Mouse (Mus musculus): ENCODE measurements around the gene Mat2a. TPM values are rescaled to one million over a fixed set of nuclear protein-coding genes. Genes with fewer than 3 reads are reported as not detected.
"Not testable (repeated sequence)": the region's sequence is repeated elsewhere in the genome, so short reads cannot be mapped to it uniquely, and the experiment has no call there.

Mat2a gene
- 463 and 499 TPM in 2 replicates for polyA plus RNA-seq (2014; fragmentation: Nextera tagmentation; extraction: Ambion mirVana)

DNA sequence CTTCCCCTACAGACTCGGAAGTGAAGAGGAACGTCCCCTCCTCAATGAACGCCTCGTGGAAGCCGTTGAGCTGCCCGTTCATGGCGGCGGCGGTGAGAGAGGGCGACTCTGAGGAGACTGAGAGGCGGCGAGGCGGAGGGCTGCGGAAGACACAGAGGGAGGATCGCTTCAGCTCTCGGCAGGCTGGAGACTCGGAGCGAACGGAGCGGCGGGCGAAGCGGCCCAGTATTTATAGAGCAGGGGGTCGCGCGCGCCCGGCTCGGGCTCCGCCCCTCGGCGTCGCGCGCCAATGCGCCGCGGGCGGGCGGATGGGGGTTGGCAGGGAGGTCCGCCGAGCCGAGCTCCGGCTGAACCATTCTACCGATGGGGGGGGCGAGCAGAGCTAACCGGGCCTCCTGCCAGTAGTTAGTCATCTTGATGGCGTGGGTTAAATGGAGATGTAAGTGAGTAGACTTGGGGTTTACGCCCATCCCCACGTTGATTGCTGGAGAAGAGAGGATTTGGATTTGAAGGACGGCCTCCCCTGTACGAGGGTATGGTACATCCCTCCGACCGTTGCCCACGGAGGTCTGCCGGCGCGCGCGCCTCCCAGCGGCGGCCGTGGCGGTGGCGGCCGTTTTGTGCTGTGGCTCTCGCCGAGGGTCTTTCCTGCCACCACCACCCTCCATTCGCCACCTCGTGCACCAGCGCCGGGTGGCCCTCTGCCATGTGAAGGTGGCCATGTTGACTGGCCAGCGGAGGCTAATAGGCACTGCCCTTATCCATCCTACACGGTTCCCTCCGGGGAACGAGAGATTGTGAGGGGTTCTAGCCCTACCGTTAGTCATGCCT lies at the start of gene Mat2a:
Mat2a (minus strand) TSS at position 204 of the 831 bp plus-strand sequence.
- Histone ChIP-seq H3K4me2 (peak within 1 kb of the TSS; percentile 80), H3K9ac (ENCODE audit: low read length) (peak within 1 kb of the TSS; percentile 99), H3K36me3 (ENCODE audit: control insufficient read depth, insufficient read depth, low read length) (peaks cover 18% of the 10 kb centered on the region), H3K27ac (ENCODE audit: low read depth, low read length) (peak within 1 kb of the TSS; percentile 95), H3K9me3 (ENCODE audit: control insufficient read depth, low read length) (no peaks in the 10 kb centered on the region), H3K4me1 (ENCODE audit: control insufficient read depth, insufficient read depth, low read length) (peaks cover 21% of the 10 kb centered on the region; the same call in 1 of the 2 replicates), H3K27me3 (ENCODE audit: control insufficient read depth, insufficient read depth, low read length) (no peaks in the 10 kb centered on the region), H3K4me3 (ENCODE audit: low read depth, low read length) (peak within 1 kb of the TSS; percentile 96)
- peak; percentile 99 for DNase-seq (ENCODE audit: low spot score, missing footprints)
- WGBS = under 1% methylated on average over 75 of the region's 77 CpGs
- peak; percentile 89 for ATAC-seq (ENCODE audit: low FRiP score)

DNA sequence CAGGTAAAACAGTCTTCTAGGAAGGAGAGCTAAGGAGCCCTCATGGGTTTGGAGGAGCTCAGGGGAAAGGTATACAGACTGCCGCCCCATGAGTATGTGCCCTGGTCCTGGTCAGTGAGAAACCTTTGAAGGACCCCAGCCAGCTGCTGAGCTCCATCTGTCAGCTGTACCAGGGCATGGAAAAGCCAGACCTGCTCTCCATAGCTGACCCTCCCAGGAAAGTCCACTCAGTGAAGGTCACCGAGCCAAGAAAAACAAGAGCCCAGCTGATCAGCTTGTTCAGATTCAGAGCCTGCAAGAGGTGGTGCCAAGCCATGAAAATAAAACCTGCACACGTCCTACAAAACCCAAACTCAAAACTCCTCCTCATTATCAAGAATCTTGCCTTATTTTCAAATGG lies 49.5 kb upstream of the Mat2a start:
- ATAC-seq (ENCODE audit: low FRiP score) = no peak
- WGBS = 78% methylated on average over 3 of the region's 3 CpGs
- H3K9me3 ChIP-seq (ENCODE audit: control insufficient read depth, low read length) = no peaks in the 10 kb centered on the region

DNA sequence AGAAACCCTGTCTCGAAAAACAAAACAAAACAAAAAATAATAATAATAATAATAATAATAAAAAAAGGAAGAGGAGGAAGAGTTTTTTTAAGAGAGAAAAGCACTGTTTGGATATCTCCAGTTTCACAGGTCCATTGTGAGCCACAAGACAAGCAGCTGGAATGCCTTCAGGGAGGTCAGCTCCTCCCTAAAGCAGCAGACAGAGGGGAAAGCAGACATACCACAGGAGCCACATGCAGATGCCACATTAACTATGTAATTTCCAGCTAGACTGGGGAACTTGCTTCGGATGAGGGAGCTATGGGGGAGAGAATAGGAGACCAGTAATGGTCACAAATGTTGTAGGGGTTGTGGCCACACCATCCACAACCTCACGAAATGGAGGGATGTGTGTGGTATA lies 47.9 kb upstream of the Mat2a start:
- ATAC-seq (ENCODE audit: low FRiP score) (no peak), DNase-seq (ENCODE audit: low spot score, missing footprints) (peak; percentile 69)
- H3K9me3 ChIP-seq (ENCODE audit: control insufficient read depth, low read length) = no peaks in the 10 kb centered on the region
- WGBS = 75% methylated on average over 3 of the region's 3 CpGs
- no peak overlapping the region for H3K4me3 ChIP-seq (ENCODE audit: low read depth, low read length)
- no peaks in the 10 kb centered on the region for H3K36me3 ChIP-seq (ENCODE audit: control insufficient read depth, insufficient read depth, low read length)
- H3K4me1 ChIP-seq (ENCODE audit: control insufficient read depth, insufficient read depth, low read length) = no peaks in the 10 kb centered on the region
- H3K9ac ChIP-seq (ENCODE audit: low read length) = no peak overlapping the region
- no peak overlapping the region for H3K4me2 ChIP-seq
- H3K27me3 ChIP-seq (ENCODE audit: control insufficient read depth, insufficient read depth, low read length) = no peaks in the 10 kb centered on the region
- no peak overlapping the region for H3K27ac ChIP-seq (ENCODE audit: low read depth, low read length)

More for the DNA sequence above, 49.5 kb upstream of the Mat2a start:
- H3K27me3 ChIP-seq (ENCODE audit: control insufficient read depth, insufficient read depth, low read length) = no peaks in the 10 kb centered on the region
- H3K4me1 ChIP-seq (ENCODE audit: control insufficient read depth, insufficient read depth, low read length) = no peaks in the 10 kb centered on the region
- no peak overlapping the region for H3K4me2 ChIP-seq
- no peak overlapping the region for H3K9ac ChIP-seq (ENCODE audit: low read length)
- H3K27ac ChIP-seq (ENCODE audit: low read depth, low read length) = no peak overlapping the region
- no peak overlapping the region for H3K4me3 ChIP-seq (ENCODE audit: low read depth, low read length)
- no peaks in the 10 kb centered on the region for H3K36me3 ChIP-seq (ENCODE audit: control insufficient read depth, insufficient read depth, low read length)
- peak; percentile 12 for DNase-seq (ENCODE audit: low spot score, missing footprints)

DNA sequence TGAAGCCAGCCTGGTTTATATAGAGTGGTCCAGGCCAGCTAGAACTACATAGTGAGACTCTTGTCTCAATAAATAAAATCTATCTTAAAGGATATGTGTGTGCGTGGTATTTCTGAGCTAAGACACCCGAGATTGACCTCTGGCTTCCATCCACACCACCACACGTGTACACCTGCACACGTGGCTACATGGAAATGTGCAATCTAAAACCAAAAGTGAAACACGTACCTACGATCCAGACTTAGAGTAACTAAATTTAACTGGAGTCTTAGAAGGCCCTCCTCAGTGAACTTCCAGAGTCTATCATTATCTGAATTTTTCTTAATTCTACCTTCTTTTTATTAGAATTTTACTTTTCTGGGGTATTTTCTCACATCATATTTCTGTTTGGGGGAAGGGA lies 46.9 kb upstream of the Mat2a start:
- no peak for DNase-seq (ENCODE audit: low spot score, missing footprints)
- Histone ChIP-seq H3K36me3 (ENCODE audit: control insufficient read depth, insufficient read depth, low read length) (no peaks in the 10 kb centered on the region), H3K27me3 (ENCODE audit: control insufficient read depth, insufficient read depth, low read length) (no peaks in the 10 kb centered on the region), H3K4me2 (no peak overlapping the region), H3K4me3 (ENCODE audit: low read depth, low read length) (no peak overlapping the region), H3K9me3 (ENCODE audit: control insufficient read depth, low read length) (no peaks in the 10 kb centered on the region), H3K4me1 (ENCODE audit: control insufficient read depth, insufficient read depth, low read length) (no peaks in the 10 kb centered on the region), H3K27ac (ENCODE audit: low read depth, low read length) (no peak overlapping the region), H3K9ac (ENCODE audit: low read length) (no peak overlapping the region)
- no peak for ATAC-seq (ENCODE audit: low FRiP score)
- 96% methylated on average over 6 of the region's 6 CpGs for WGBS

DNA sequence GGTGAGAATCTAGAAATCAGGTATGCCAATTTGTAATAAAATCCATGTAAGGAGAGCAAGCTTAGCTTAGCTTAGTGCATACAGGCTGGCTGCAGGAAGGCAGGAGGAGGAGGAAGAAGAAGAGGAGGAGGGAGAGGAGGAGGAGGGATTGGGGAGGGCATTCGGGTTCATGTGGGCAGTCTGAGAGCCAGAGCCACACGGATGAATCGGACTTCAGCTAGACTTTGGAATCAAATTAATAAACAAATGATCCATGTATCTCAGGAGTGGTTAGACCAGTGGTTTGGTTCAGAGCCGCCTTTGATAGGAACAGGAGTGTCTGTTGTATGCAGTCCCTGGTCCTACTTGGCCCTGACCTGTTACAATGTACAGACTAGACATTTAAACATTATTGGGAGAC lies 45.5 kb upstream of the Mat2a start:
- Histone ChIP-seq H3K9ac (ENCODE audit: low read length) (no peak overlapping the region), H3K27me3 (ENCODE audit: control insufficient read depth, insufficient read depth, low read length) (no peaks in the 10 kb centered on the region), H3K4me2 (no peak overlapping the region), H3K4me3 (ENCODE audit: low read depth, low read length) (no peak overlapping the region), H3K27ac (ENCODE audit: low read depth, low read length) (no peak overlapping the region), H3K4me1 (ENCODE audit: control insufficient read depth, insufficient read depth, low read length) (no peaks in the 10 kb centered on the region), H3K9me3 (ENCODE audit: control insufficient read depth, low read length) (no peaks in the 10 kb centered on the region), H3K36me3 (ENCODE audit: control insufficient read depth, insufficient read depth, low read length) (no peaks in the 10 kb centered on the region)
- no peak for DNase-seq (ENCODE audit: low spot score, missing footprints)
- no peak for ATAC-seq (ENCODE audit: low FRiP score)
- 72% methylated on average over 4 of the region's 4 CpGs for WGBS

DNA sequence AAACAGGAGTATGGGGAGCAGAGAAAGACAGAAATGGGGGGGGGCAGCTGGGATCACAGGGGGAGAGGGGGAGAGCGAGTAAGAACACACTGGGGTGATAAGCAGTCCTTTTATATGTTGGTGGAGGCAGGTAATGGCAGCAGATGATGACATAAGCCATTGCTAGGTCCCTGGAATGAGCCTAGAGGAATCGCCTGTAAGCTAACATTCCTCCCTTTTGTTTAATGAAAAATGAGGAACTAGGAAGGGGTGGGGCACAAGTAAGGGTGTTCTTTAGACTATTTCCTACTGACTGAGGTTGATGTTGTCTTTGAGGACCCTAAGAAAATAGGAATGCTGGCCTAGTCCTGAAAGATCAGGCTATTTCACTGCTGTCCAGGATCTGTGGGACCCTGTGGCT lies 42.8 kb upstream of the Mat2a start:
- H3K9me3 ChIP-seq (ENCODE audit: control insufficient read depth, low read length) = no peaks in the 10 kb centered on the region

DNA sequence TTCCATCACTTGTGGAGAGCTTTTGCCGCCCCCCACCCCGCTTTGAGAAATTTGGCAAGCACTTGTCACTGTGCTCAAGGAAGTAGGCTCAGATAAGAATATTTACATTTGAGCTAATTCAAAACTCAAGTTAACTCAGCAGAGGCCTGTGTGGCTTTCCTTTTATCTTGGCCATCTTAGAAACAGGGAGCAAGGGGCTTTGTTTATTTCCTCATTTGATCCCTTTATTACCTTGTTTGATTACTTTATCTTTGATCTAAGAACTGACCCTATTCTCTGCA lies 41.0 kb upstream of the Mat2a start:
- no peak overlapping the region for H3K9ac ChIP-seq (ENCODE audit: low read length)
- no peak for DNase-seq (ENCODE audit: low spot score, missing footprints)
- no peak overlapping the region for H3K27ac ChIP-seq (ENCODE audit: low read depth, low read length)
- no peak overlapping the region for H3K4me3 ChIP-seq (ENCODE audit: low read depth, low read length)
- no peaks in the 10 kb centered on the region for H3K4me1 ChIP-seq (ENCODE audit: control insufficient read depth, insufficient read depth, low read length)
- no peaks in the 10 kb centered on the region for H3K36me3 ChIP-seq (ENCODE audit: control insufficient read depth, insufficient read depth, low read length)
- ATAC-seq (ENCODE audit: low FRiP score) = no peak
- no peaks in the 10 kb centered on the region for H3K27me3 ChIP-seq (ENCODE audit: control insufficient read depth, insufficient read depth, low read length)
- no peak overlapping the region for H3K4me2 ChIP-seq
- 91% methylated on average over 2 of the region's 2 CpGs for WGBS
- no peaks in the 10 kb centered on the region for H3K9me3 ChIP-seq (ENCODE audit: control insufficient read depth, low read length)

More for the DNA sequence above, 42.8 kb upstream of the Mat2a start:
- ATAC-seq (ENCODE audit: low FRiP score) (no peak), DNase-seq (ENCODE audit: low spot score, missing footprints) (peak; percentile 65)
- Histone ChIP-seq H3K4me2 (no peak overlapping the region), H3K4me1 (ENCODE audit: control insufficient read depth, insufficient read depth, low read length) (no peaks in the 10 kb centered on the region), H3K9ac (ENCODE audit: low read length) (no peak overlapping the region), H3K27me3 (ENCODE audit: control insufficient read depth, insufficient read depth, low read length) (no peaks in the 10 kb centered on the region), H3K4me3 (ENCODE audit: low read depth, low read length) (no peak overlapping the region), H3K27ac (ENCODE audit: low read depth, low read length) (no peak overlapping the region), H3K36me3 (ENCODE audit: control insufficient read depth, insufficient read depth, low read length) (no peaks in the 10 kb centered on the region)
- WGBS = 75% methylated on average over 2 of the region's 2 CpGs

DNA sequence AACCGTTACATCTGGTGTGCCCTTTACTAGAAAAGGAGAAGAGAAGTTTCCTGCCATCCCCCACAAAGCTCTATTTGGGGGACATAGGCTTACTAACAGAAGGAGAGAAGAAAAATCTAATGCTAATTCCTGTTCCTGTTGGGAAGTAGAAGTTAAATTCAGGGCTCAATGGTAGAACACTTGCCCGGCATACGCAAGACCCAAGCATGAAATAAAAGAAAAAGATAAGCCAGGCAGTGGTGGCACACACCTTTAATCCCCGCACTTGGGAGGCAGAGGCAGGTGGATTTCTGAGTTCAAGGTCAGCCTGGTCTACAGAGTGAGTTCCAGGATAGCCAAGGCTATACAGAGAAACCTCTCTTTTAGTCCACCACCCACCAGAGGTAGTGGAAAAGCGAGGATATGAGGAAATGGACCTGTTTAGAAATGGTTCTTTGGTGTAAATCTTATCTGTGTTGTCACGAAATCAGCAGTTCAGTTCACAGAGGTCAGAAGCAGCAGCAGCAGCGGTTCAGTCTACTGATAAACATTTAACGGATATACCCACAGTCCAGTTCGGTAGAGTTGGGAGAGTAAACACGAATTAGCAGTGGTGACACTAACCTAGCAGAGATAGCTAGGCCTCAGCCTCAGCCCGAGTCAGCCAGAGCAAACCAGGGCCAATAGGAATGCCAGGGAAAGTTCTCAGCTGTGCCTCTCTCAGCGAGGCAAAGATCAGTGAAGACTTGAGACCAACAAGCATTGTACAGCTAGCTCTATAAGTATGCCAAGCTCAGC lies 40.5 kb upstream of the Mat2a start:
- H3K4me3 ChIP-seq (ENCODE audit: low read depth, low read length) = no peak overlapping the region
- WGBS = 88% methylated on average over 12 of the region's 12 CpGs
- H3K4me2 ChIP-seq = no peak overlapping the region
- DNase-seq (ENCODE audit: low spot score, missing footprints) = peak; percentile 17
- H3K27me3 ChIP-seq (ENCODE audit: control insufficient read depth, insufficient read depth, low read length) = no peaks in the 10 kb centered on the region
- H3K4me1 ChIP-seq (ENCODE audit: control insufficient read depth, insufficient read depth, low read length) = no peaks in the 10 kb centered on the region
- no peak overlapping the region for H3K9ac ChIP-seq (ENCODE audit: low read length)
- H3K27ac ChIP-seq (ENCODE audit: low read depth, low read length) = no peak overlapping the region
- H3K36me3 ChIP-seq (ENCODE audit: control insufficient read depth, insufficient read depth, low read length) = no peaks in the 10 kb centered on the region
- no peak for ATAC-seq (ENCODE audit: low FRiP score)
- no peaks in the 10 kb centered on the region for H3K9me3 ChIP-seq (ENCODE audit: control insufficient read depth, low read length)

DNA sequence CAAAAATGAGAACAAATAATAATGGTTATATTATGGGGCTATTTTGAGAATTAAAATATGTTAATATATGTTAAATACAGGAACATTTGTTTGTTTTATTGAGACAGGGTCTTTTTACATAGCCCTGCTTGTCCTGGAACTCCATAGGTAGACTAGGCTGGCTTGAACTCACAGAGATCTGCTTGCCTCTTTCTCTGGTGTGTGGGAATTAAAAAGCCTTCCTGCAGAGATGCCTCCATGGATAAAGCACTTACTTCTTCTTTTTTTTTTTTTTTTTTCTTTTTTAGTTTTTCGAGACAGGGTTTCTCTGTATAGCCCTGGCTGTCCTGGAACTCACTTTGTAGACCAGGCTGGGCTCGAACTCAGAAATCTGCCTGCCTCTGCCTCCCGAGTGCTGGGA lies 39.3 kb upstream of the Mat2a start:
- not testable (repeated sequence) for H3K27ac ChIP-seq (ENCODE audit: low read depth, low read length); H3K4me3 ChIP-seq (ENCODE audit: low read depth, low read length); H3K9ac ChIP-seq (ENCODE audit: low read length); DNase-seq (ENCODE audit: low spot score, missing footprints); H3K36me3 ChIP-seq (ENCODE audit: control insufficient read depth, insufficient read depth, low read length); H3K4me1 ChIP-seq (ENCODE audit: control insufficient read depth, insufficient read depth, low read length); ATAC-seq (ENCODE audit: low FRiP score); H3K4me2 ChIP-seq; H3K27me3 ChIP-seq (ENCODE audit: control insufficient read depth, insufficient read depth, low read length); H3K9me3 ChIP-seq (ENCODE audit: control insufficient read depth, low read length)
- WGBS = 91% methylated on average over 3 of the region's 3 CpGs

Data from midbrain, embryonic 11.5 days (tissue).